Mouse (Mus musculus) thymus, adult 2 months (tissue): ENCODE measurements around the gene Lect2.

ENCODE experiments used
- CTCF ChIP-seq: fragments of 200-500 bp; IDR thresholded peaks from 2 replicates; pipeline ENCODE4 v1.5.1; 2012; ENCODE audit warnings: mild to moderate bottlenecking, control low read depth, low read length, moderate library complexity, borderline replicate concordance; ENCODE audit not compliant: control insufficient read depth, poor library complexity, insufficient read depth; ENCODE audit errors: extremely low read depth
- POLR2A ChIP-seq: fragments of 200-500 bp; IDR thresholded peaks from 2 replicates; pipeline ENCODE4 v1.6.1; 2012; ENCODE audit warnings: mild to moderate bottlenecking, low read length, control low read depth, moderate library complexity; ENCODE audit not compliant: control insufficient read depth, poor library complexity, insufficient read depth; ENCODE audit errors: extremely low read depth

- TF ChIP-seq POLR2A = no peak
- TF ChIP-seq CTCF = no peak
These were observed 46.9 kb upstream of the Lect2 start for GRCm38 (mm10) chr13:56595246-56595645.
